Mouse (Mus musculus) forebrain, embryonic 10.5 days (tissue): ENCODE data around the gene Myadml2. TPM values are rescaled to one million over a fixed set of nuclear protein-coding genes. Genes with fewer than 3 reads are reported as not detected.

ENCODE experiments used
- DNase-seq: peaks from one replicate; pipeline ENCODE4 v3.0.0-alpha.2; 2017; ENCODE audit warnings: low spot score; ENCODE audit errors: extremely low spot score
- H3K27ac ChIP-seq: fragments of 300-500 bp; sonication (generic); 2 replicates; pipeline ENCODE4 v1.5.1; 2016; ENCODE audit warnings: mild to moderate bottlenecking
- H3K27me3 ChIP-seq: fragments of 300-500 bp; sonication (generic); 2 replicates; pipeline ENCODE4 v1.6.1; 2016; ENCODE audit warnings: mild to moderate bottlenecking; ENCODE audit not compliant: poor library complexity, severe bottlenecking
- H3K36me3 ChIP-seq: fragments of 300-500 bp; sonication (generic); replicated peaks from 2 replicates; pipeline ENCODE4 v1.6.1; 2016; ENCODE audit warnings: mild to moderate bottlenecking, moderate library complexity
- H3K4me1 ChIP-seq: fragments of 300-500 bp; sonication (generic); 2 replicates; pipeline ENCODE4 v1.6.1; 2016
- H3K4me3 ChIP-seq: fragments of 300-500 bp; sonication (generic); 2 replicates; pipeline ENCODE4 v1.5.1; 2016; ENCODE audit warnings: mild to moderate bottlenecking, moderate library complexity
- H3K9me3 ChIP-seq: fragments of 300-500 bp; sonication (generic); 2 replicates; pipeline ENCODE4 v1.6.1; 2016; ENCODE audit warnings: mild to moderate bottlenecking, moderate library complexity
- WGBS: fragments of 180-500 bp; shearing (Covaris S2); methylation state at CpG from one replicate; pipeline ENCODE4 v1.1.7; 2016; 5-methylcytosine and 5-hydroxymethylcytosine counted together
- polyA plus RNA-seq: library from polyadenylated mRNA; unstranded; fragments of >200 nt; fragmentation: Nextera tagmentation; extraction: Ambion mirVana; gene quantifications from 2 replicates; pipeline ENCODE4 v1.2.1, GENCODE M21; 2016

The Myadml2 gene
- polyA plus RNA-seq, 1 experiment from 2014 or later, result not detected

GRCm38 (mm10) chr11:120612763-120613162 lies 35.2 kb downstream of the Myadml2 start:
- 56% methylated on average over 6 of the region's 6 CpGs for WGBS
- H3K36me3 ChIP-seq, result peaks cover 71% of the 10 kb centered on the region

GRCm38 (mm10) chr11:120610477-120611046 lies 37.4 kb downstream of the Myadml2 start:
- peaks cover 85% of the 10 kb centered on the region for H3K36me3 ChIP-seq
- peaks cover 29% of the 10 kb centered on the region for H3K4me1 ChIP-seq
- peaks cover 38% of the 10 kb centered on the region for H3K27me3 ChIP-seq
- H3K27ac ChIP-seq, result no peak overlapping the region
- no peak for DNase-seq
- no peaks in the 10 kb centered on the region for H3K9me3 ChIP-seq
- 83% methylated on average over 9 of the region's 9 CpGs for WGBS
- H3K4me3 ChIP-seq, result peak overlapping the region; percentile 7; the same call in 1 of the 2 replicates

More at GRCm38 (mm10) chr11:120612763-120613162, 35.2 kb downstream of the Myadml2 start:
- H3K4me3 ChIP-seq, result 0 out of 2 replicates have a peak overlapping the region, but pooled peaks have one; percentile 17
- H3K4me1 ChIP-seq, result peaks cover 43% of the 10 kb centered on the region
- no peaks in the 10 kb centered on the region for H3K9me3 ChIP-seq
- peaks cover 22% of the 10 kb centered on the region for H3K27me3 ChIP-seq
- DNase-seq, result peak; percentile 69
- H3K27ac ChIP-seq, result 0 out of 2 replicates have a peak overlapping the region, but pooled peaks have one; percentile 22

DNA sequence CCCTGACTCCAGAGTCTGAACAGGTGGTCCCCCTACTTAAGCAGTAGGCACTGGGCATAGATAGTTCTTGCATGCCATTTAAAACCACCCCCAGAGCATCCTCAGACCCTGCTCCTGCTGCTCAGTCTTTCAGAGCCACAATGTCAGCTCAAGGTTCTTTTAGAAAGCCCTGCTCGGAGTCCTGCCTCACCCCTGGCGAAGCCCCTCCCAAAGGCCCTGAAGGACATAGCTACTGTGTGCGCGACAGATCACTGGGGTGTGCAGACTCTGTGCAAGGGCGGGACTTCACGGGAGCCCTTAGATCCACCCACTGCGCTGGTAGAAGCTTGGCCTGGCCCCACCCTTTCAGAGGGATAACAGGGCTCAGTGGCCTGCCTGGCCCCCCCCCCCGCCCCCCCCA lies 38.7 kb downstream of the Myadml2 start:
- no peaks in the 10 kb centered on the region for H3K9me3 ChIP-seq
- no peak overlapping the region for H3K27ac ChIP-seq
- H3K4me1 ChIP-seq, result peaks cover 27% of the 10 kb centered on the region
- peaks cover 85% of the 10 kb centered on the region for H3K36me3 ChIP-seq
- no peak for DNase-seq
- WGBS, result 40% methylated on average over 8 of the region's 8 CpGs
- H3K4me3 ChIP-seq, result peak overlapping the region; percentile 44; the same call in 1 of the 2 replicates
- peaks cover 38% of the 10 kb centered on the region for H3K27me3 ChIP-seq

DNA sequence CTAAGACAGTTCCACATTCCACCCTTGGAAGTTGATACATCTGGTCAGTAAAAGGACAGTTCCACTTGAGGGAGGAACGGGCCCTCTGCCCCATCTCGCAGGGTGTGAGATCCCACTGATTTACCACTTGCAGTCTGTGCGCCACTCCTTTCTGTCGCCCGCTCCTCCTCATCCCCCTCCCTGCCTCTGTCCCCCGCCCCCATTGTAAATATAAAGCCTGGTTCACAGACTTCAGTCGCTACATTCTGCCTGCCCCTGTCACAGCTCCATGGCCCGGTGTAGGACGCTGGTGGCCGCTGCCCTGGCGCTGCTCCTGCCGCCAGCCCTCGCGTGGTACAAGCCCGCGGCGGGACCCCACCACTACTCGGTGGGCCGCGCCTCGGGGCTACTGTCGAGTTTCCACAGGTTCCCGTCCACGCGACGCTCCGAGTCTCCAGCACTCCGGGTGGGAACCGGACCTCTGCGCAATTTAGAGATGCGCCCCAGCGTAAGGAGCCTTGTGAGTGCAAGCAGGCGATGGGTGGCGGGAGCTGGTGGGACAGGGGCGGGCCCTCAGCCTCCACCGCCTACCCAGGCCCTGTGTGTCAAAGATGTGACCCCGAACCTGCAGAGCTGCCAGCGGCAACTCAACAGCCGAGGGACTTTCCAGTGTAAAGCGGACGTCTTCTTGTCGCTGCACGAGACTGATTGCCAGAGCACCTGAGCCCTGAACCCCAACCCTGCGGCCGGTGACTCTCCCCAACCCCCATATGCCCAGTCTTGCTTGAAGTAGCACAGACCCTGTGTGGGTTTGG lies 39.5 kb downstream of the Myadml2 start, which contains the start of gene Npb:
Gene Npb (plus strand): TSS at position 237 of the 794 bp plus-strand sequence.
- 8% methylated on average over 45 of the region's 45 CpGs for WGBS
- H3K4me3 ChIP-seq, result peak within 1 kb of the TSS; percentile 44
- H3K27ac ChIP-seq, result peak within 1 kb of the TSS; percentile 60
- peaks cover 38% of the 10 kb centered on the region for H3K27me3 ChIP-seq
- H3K9me3 ChIP-seq, result no peaks in the 10 kb centered on the region
- H3K4me1 ChIP-seq, result peaks cover 27% of the 10 kb centered on the region
- peaks cover 85% of the 10 kb centered on the region for H3K36me3 ChIP-seq
- DNase-seq, result no peak

GRCm38 (mm10) chr11:120606764-120607163 lies 41.2 kb downstream of the Myadml2 start:
- no peak overlapping the region for H3K27ac ChIP-seq
- peaks cover 38% of the 10 kb centered on the region for H3K27me3 ChIP-seq
- DNase-seq, result no peak
- no peak overlapping the region for H3K4me3 ChIP-seq
- H3K36me3 ChIP-seq, result peaks cover 85% of the 10 kb centered on the region
- 79% methylated on average over 4 of the region's 4 CpGs for WGBS
- H3K4me1 ChIP-seq, result peaks cover 27% of the 10 kb centered on the region
- no peaks in the 10 kb centered on the region for H3K9me3 ChIP-seq

DNA sequence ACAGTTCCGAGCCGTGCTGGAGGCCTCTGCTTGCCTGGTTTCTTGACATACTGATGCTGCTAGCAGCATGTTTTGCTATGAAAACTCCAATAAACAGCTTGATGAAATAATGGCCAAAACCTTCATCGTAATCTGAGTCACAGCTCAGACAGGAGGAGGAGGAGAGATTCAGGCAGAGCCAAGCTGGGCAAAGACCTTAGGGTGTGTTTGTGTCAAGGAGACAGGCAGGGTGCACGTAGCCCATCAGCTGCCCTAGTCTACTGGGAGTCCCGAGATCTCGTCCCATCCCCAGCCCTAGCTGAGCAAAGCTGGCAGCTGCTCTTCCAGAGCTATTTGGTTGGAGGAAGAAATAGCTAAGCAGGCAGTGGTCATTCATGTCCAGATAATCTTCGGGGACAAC lies 42.3 kb downstream of the Myadml2 start:
- H3K9me3 ChIP-seq, result no peaks in the 10 kb centered on the region
- no peak overlapping the region for H3K27ac ChIP-seq
- H3K36me3 ChIP-seq, result peaks cover 82% of the 10 kb centered on the region
- no peak for DNase-seq
- H3K27me3 ChIP-seq, result peaks cover 38% of the 10 kb centered on the region
- peaks cover 27% of the 10 kb centered on the region for H3K4me1 ChIP-seq
- H3K4me3 ChIP-seq, result no peak overlapping the region
- 94% methylated on average over 7 of the region's 7 CpGs for WGBS

GRCm38 (mm10) chr11:120603545-120603944 lies 44.4 kb downstream of the Myadml2 start:
- Histone ChIP-seq H3K27me3 (peaks cover 23% of the 10 kb centered on the region), H3K4me1 (peaks cover 30% of the 10 kb centered on the region), H3K27ac (no peak overlapping the region), H3K4me3 (no peak overlapping the region), H3K36me3 (peaks cover 79% of the 10 kb centered on the region), H3K9me3 (no peaks in the 10 kb centered on the region)
- DNase-seq, result no peak
- 74% methylated on average over 2 of the region's 2 CpGs for WGBS

GRCm38 (mm10) chr11:120600716-120601115 lies 47.2 kb downstream of the Myadml2 start:
- peaks cover 80% of the 10 kb centered on the region for H3K36me3 ChIP-seq

DNA sequence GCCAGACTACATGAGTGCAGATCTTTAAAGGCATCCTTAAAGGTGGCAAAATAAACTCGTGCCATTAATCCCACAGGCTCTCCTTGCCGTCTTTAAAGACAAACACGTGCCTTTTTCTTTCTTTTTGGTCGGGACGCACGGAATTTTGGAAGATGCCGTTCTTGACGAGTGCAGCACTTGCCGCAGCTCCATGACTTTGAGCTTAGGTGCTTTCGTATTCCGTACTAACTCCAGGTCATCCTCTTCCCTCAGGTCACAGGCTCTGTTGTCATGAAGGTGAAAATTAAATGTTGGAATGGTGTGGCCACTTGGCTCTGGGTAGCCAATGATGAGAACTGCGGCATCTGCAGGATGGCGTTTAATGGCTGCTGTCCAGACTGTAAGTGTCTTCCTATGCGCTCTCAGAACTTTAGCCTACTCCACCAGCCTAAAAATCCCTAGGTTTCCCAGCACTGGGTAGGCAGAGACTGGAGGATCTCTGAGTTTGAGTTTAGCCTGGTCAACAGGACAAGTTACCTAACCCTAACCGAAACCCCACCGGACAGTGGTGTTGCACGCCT lies 48.9 kb downstream of the Myadml2 start:
- Histone ChIP-seq H3K4me1 (peaks cover 44% of the 10 kb centered on the region), H3K27ac (peak overlapping the region; percentile 99), H3K27me3 (no peaks in the 10 kb centered on the region), H3K9me3 (no peaks in the 10 kb centered on the region), H3K36me3 (peaks cover 80% of the 10 kb centered on the region), H3K4me3 (peak overlapping the region; percentile 100)
- WGBS, result 55% methylated on average over 17 of the region's 17 CpGs
- DNase-seq, result no peak

More at GRCm38 (mm10) chr11:120600716-120601115, 47.2 kb downstream of the Myadml2 start:
- DNase-seq, result no peak
- H3K9me3 ChIP-seq, result no peaks in the 10 kb centered on the region
- no peaks in the 10 kb centered on the region for H3K27me3 ChIP-seq
- no peak overlapping the region for H3K4me3 ChIP-seq
- 94% methylated on average over 3 of the region's 3 CpGs for WGBS
- H3K4me1 ChIP-seq, result peaks cover 38% of the 10 kb centered on the region
- H3K27ac ChIP-seq, result no peak overlapping the region

DNA sequence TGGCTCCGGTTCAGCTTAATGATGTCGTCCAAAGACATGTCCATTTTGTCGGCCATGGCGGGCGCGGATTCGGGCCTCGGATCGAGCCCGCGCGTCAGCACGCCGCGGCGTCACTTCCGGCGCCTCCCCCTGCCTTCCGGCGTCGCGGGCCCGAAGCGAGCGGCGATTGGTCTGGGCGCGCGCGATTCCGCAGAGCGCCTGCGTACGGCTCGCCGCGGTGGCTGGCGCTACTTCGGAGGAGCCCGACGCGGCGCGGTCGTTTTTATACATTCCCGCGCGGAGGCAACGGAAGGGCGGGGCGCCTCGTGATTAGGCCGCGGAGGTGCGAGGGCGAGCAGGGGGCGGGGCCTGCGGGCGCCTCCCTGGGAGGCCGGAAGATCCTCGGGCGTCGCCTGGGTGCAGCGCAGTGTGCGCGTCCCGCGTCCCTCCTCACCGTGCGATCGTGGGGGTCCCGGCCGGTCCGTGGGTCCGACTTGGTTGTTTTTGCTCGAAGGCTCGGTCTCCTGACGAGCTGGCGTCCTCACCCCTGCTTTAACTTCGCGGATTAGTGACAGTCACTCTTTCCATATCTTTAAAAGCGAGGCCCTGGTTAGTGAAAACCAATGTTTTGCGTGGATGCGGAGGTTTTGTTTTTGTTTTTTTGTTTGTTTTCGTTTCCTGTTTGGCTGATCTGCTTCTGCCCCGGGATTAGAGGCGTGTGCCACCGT lies 49.5 kb downstream of the Myadml2 start, which contains the start of the genes Alyref and Anapc11:
Gene Alyref (minus strand): TSS at position 83 of the 707 bp plus-strand sequence.
Gene Anapc11 (plus strand): TSS at position 139 of the 707 bp plus-strand sequence.
- H3K9me3 ChIP-seq, result no peaks in the 10 kb centered on the region
- H3K36me3 ChIP-seq, result peaks cover 80% of the 10 kb centered on the region
- WGBS, result under 1% methylated on average over 88 of the region's 88 CpGs
- no peaks in the 10 kb centered on the region for H3K27me3 ChIP-seq
- H3K27ac ChIP-seq, result peak within 1 kb of the TSS; percentile 99
- peak within 1 kb of the TSS; percentile 100 for H3K4me3 ChIP-seq
- DNase-seq, result peak; percentile 93
- peaks cover 44% of the 10 kb centered on the region for H3K4me1 ChIP-seq

- Histone ChIP-seq H3K27me3 (no peaks in the 10 kb centered on the region), H3K27ac (peak overlapping the region; percentile 99), H3K9me3 (no peaks in the 10 kb centered on the region), H3K36me3 (peaks cover 80% of the 10 kb centered on the region), H3K4me1 (peaks cover 44% of the 10 kb centered on the region), H3K4me3 (peak overlapping the region; percentile 100)
- 5% methylated on average over 97 of the region's 99 CpGs for WGBS
- DNase-seq, result no peak
Observed at GRCm38 (mm10) chr11:120597240-120598235, 50.4 kb downstream of the Myadml2 start.
